Mouse (Mus musculus): Measurements from ENCODE around the gene Il23r. TPM values are rescaled to one million over a fixed set of nuclear protein-coding genes. Genes with fewer than 3 reads are reported as not detected.

Il23r gene
- polyA plus RNA-seq, 1 experiment from 2014 or later, result not detected

DNA sequence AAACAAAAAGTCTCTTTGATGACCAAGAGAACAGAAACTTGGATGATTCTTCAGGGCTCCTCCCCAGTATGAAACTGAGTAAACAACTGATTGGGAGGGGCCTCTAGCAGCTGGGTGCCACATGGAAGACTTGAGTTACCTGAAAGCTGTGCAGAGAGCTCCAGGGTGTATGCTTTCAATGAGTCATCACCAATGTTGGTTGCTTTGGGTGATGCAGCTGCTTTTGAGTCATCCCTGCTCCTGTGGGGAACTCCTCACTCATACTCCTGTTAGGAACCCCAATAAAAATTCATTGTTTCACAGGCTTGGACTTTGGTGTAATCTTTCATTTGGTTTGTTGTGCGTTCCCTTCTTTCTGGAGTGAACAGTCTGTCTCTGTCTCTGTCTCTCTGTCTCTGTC, 32.2 kb downstream of the Il23r start:
- H3K27ac ChIP-seq, result no peak overlapping the region
- DNase-seq (ENCODE audit: low spot score), result no peak
- no peaks in the 10 kb centered on the region for H3K9me3 ChIP-seq
- 100% methylated on average over 1 of the region's 1 CpGs for WGBS
- H3K36me3 ChIP-seq, result no peaks in the 10 kb centered on the region
- no peaks in the 10 kb centered on the region for H3K27me3 ChIP-seq (ENCODE audit: insufficient read depth, poor library complexity, severe bottlenecking)
- H3K4me1 ChIP-seq, result no peaks in the 10 kb centered on the region
- H3K4me3 ChIP-seq, result no peak overlapping the region

DNA sequence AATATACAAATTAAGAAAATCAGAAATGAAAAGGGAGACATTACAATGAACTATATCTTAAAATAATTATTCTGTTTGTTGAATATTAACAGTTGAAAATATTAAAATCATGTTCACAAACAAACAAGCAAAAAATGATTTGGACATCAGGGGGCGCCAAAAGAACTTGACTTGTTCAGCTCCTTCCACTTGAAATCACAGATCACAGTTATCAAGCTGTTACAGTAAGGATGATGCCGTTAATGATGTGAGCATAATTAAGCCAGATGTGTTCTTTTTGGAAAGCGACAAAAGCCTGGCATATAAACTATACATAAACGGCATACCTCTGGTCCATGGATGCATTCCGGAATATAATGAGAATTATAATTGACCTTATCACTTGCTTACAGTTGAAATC, 40.3 kb downstream of the Il23r start:
- no peak for DNase-seq (ENCODE audit: low spot score)
- no peaks in the 10 kb centered on the region for H3K27me3 ChIP-seq (ENCODE audit: insufficient read depth, poor library complexity, severe bottlenecking)
- H3K4me3 ChIP-seq, result no peak overlapping the region
- no peaks in the 10 kb centered on the region for H3K4me1 ChIP-seq
- WGBS, result 53% methylated on average over 5 of the region's 5 CpGs
- no peaks in the 10 kb centered on the region for H3K9me3 ChIP-seq
- no peak overlapping the region for H3K27ac ChIP-seq
- no peaks in the 10 kb centered on the region for H3K36me3 ChIP-seq

- H3K27ac ChIP-seq, result no peak overlapping the region
- 68% methylated on average over 1 of the region's 1 CpGs for WGBS
- H3K27me3 ChIP-seq (ENCODE audit: insufficient read depth, poor library complexity, severe bottlenecking), result no peaks in the 10 kb centered on the region
- no peak for DNase-seq (ENCODE audit: low spot score)
- no peaks in the 10 kb centered on the region for H3K36me3 ChIP-seq
- no peak overlapping the region for H3K4me3 ChIP-seq
- no peaks in the 10 kb centered on the region for H3K9me3 ChIP-seq
- H3K4me1 ChIP-seq, result no peaks in the 10 kb centered on the region
Observed at GRCm38 (mm10) chr6:67445866-67446265, 45.8 kb downstream of the Il23r start.

- Histone ChIP-seq H3K27me3 (ENCODE audit: insufficient read depth, poor library complexity, severe bottlenecking) (no peaks in the 10 kb centered on the region), H3K27ac (no peak overlapping the region), H3K9me3 (no peaks in the 10 kb centered on the region), H3K4me1 (no peaks in the 10 kb centered on the region), H3K36me3 (no peaks in the 10 kb centered on the region), H3K4me3 (no peak overlapping the region)
- 83% methylated on average over 6 of the region's 6 CpGs for WGBS
- DNase-seq (ENCODE audit: low spot score), result no peak
Observed at GRCm38 (mm10) chr6:67443124-67443523, 48.5 kb downstream of the Il23r start.

DNA sequence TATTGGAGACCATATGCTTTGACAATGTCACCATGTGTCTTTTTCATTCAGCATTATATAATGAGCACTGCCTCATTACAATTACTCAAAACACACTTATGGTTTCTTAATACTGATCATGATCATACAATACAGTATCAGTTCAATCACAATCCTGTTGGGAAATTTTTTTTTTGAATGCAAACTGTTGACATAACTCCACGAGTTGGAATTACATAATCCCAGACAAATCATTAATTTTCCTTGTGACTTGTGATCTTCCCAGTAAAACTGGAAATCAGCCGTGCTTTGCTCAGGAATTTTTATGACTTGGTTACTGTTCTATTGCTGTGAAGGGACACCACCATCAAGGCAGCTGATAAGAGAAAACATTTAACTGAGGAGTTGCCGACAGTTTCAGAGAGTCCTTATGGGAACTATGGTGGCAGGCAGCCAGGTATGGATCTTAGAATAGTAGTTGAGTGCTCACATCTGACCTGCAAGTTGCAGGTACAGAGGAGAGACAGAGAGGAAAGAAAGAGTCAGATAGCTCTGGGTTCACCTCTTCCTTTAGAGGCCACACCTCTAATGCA, 53.8 kb downstream of the Il23r start:
- Histone ChIP-seq H3K36me3 (no peaks in the 10 kb centered on the region), H3K4me1 (no peaks in the 10 kb centered on the region), H3K27ac (no peak overlapping the region), H3K9me3 (no peaks in the 10 kb centered on the region), H3K27me3 (ENCODE audit: insufficient read depth, poor library complexity, severe bottlenecking) (no peaks in the 10 kb centered on the region), H3K4me3 (no peak overlapping the region)
- DNase-seq (ENCODE audit: low spot score), result no peak
- 61% methylated on average over 3 of the region's 3 CpGs for WGBS

DNA sequence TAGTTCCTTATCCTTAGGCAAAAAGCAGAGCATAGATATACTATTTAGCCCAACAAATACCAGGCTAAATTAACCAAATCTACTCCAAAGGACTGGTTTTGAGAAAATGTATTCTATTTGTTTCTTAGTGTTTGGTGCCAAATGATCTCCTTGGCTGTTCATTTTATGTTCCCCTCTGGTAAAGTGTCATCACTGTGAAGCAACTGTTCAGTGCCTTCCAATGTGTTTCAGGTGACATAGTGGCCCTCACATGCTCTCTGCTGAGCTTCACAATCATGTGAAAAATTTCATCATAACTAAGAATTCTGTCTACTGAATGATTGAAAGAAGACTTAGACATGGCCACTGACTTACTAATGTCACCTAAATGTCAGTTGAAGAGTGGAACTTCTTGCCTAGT, 54.6 kb downstream of the Il23r start:
- DNase-seq (ENCODE audit: low spot score), result no peak
- no peak overlapping the region for H3K27ac ChIP-seq

DNA sequence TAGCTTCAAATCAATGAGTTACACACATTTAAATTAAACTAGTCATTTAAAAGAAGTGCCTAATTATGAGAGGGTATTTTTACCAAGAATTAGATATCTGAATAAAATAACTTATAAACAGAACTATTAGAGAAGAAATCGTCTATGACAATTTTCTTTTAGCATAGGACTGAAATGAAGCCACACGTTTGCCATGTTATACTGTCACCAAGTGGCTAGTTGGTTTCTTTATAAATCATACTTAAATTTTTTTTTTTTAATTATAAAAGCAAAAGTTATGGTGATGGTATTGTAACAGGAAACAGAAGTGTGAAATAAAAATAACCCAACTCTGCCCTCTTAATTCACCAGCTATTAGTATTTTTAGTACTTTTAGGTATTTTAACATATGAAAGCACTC, 55.4 kb downstream of the Il23r start:
- H3K36me3 ChIP-seq, result no peaks in the 10 kb centered on the region
- 83% methylated on average over 2 of the region's 2 CpGs for WGBS
- no peak overlapping the region for H3K4me3 ChIP-seq

More for the DNA sequence above, 54.6 kb downstream of the Il23r start:
- no peak overlapping the region for H3K4me3 ChIP-seq
- H3K4me1 ChIP-seq, result no peaks in the 10 kb centered on the region
- H3K27me3 ChIP-seq (ENCODE audit: insufficient read depth, poor library complexity, severe bottlenecking), result no peaks in the 10 kb centered on the region
- no peaks in the 10 kb centered on the region for H3K9me3 ChIP-seq
- H3K36me3 ChIP-seq, result no peaks in the 10 kb centered on the region

GRCm38 (mm10) chr6:67435711-67436110, 55.9 kb downstream of the Il23r start:
- no peaks in the 10 kb centered on the region for H3K27me3 ChIP-seq (ENCODE audit: insufficient read depth, poor library complexity, severe bottlenecking)
- 84% methylated on average over 1 of the region's 1 CpGs for WGBS
- no peaks in the 10 kb centered on the region for H3K9me3 ChIP-seq
- H3K36me3 ChIP-seq, result no peaks in the 10 kb centered on the region
- H3K4me3 ChIP-seq, result no peak overlapping the region
- no peak for DNase-seq (ENCODE audit: low spot score)
- no peaks in the 10 kb centered on the region for H3K4me1 ChIP-seq
- H3K27ac ChIP-seq, result no peak overlapping the region

More for the DNA sequence above, 55.4 kb downstream of the Il23r start:
- DNase-seq (ENCODE audit: low spot score), result no peak
- Histone ChIP-seq H3K27me3 (ENCODE audit: insufficient read depth, poor library complexity, severe bottlenecking) (no peaks in the 10 kb centered on the region), H3K4me1 (no peaks in the 10 kb centered on the region), H3K27ac (no peak overlapping the region), H3K9me3 (no peaks in the 10 kb centered on the region)

DNA sequence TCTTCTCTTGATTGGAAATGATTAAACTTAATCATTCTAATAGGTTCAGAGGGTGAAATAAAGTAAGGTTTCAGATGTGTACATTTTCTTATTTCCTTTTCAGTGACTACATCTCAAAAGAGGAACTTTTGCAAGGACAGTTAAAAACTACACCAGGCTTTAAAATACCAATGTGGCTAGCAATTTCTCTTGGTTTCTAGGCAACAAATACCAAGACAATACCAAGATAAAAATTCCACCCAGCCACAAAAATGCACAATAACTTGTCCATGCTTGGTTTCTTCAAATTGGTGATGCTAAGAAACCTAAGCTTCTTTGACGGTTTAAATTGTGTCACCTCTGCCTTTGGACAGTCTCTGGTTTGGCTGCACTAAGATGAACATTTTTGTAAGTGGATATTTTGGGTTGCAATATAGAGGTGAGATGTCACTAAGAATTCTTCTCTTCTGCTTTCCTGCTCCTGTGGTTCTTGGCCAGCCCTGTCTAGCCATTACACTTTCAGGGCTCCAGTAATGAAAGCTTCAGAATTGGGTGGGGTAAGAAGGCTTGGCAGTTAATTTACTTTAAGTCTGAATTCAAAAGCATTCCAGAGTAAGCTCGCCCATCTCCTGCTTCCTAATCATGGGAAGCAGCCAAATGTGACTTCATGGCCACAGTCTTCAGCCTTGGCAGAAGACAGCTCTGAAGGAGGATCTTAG, 56.8 kb downstream of the Il23r start:
- Histone ChIP-seq H3K9me3 (no peaks in the 10 kb centered on the region), H3K4me1 (no peaks in the 10 kb centered on the region), H3K27me3 (ENCODE audit: insufficient read depth, poor library complexity, severe bottlenecking) (no peaks in the 10 kb centered on the region), H3K27ac (no peak overlapping the region), H3K4me3 (no peak overlapping the region), H3K36me3 (no peaks in the 10 kb centered on the region)
- WGBS, result 59% methylated on average over 2 of the region's 2 CpGs
- DNase-seq (ENCODE audit: low spot score), result no peak

GRCm38 (mm10) chr6:67431808-67432207, 59.8 kb downstream of the Il23r start:
- Histone ChIP-seq H3K36me3 (no peaks in the 10 kb centered on the region), H3K4me3 (no peak overlapping the region), H3K27ac (no peak overlapping the region), H3K9me3 (no peaks in the 10 kb centered on the region), H3K27me3 (ENCODE audit: insufficient read depth, poor library complexity, severe bottlenecking) (no peaks in the 10 kb centered on the region), H3K4me1 (no peaks in the 10 kb centered on the region)
- 76% methylated on average over 3 of the region's 3 CpGs for WGBS
- DNase-seq (ENCODE audit: low spot score), result no peak

DNA sequence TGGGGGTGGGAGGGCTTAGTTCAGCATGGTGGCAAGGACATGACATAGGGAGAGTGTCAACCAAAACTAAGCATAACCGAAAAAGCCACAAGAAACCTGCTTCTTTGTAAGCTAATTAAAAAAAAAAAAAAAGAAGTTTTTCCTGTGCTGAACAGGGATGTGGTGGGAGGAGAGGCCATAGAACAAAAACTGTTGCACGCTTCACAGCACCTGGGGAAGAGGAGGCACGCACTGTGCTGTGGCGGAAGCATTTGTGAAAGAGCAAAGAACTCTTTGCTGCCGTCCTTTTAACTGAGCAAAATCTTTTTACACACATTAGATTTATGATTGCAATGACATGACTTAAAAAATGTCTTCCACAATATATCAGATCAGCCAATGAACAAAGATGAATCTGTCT, 69.9 kb downstream of the Il23r start:
- Histone ChIP-seq H3K4me1 (no peaks in the 10 kb centered on the region), H3K27ac (no peak overlapping the region)

DNA sequence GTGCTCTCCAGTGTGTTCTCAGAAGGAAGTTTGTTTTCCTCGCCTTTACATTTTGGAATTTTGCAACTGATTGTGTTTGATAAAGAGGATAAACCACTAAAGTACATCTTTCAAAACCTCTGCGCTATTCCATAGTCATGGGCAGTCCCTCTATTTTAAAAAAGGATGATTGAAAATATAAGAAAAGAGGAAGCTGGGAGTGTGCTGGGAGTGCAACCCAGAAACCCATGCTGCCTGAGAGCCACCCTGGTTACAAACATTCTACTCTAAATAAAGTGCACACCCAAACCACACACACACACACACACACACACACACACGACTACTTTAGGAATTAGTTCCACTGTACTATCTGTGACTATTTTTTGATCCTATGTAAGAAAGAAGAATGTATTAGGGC, 75.1 kb downstream of the Il23r start:
- 69% methylated on average over 3 of the region's 3 CpGs for WGBS
- H3K9me3 ChIP-seq, result no peaks in the 10 kb centered on the region
- H3K4me3 ChIP-seq, result no peak overlapping the region
- H3K27me3 ChIP-seq (ENCODE audit: insufficient read depth, poor library complexity, severe bottlenecking), result no peaks in the 10 kb centered on the region
- no peaks in the 10 kb centered on the region for H3K4me1 ChIP-seq
- H3K36me3 ChIP-seq, result no peaks in the 10 kb centered on the region
- H3K27ac ChIP-seq, result no peak overlapping the region
- no peak for DNase-seq (ENCODE audit: low spot score)

More for the DNA sequence above, 69.9 kb downstream of the Il23r start:
- 86% methylated on average over 5 of the region's 5 CpGs for WGBS
- H3K36me3 ChIP-seq, result no peaks in the 10 kb centered on the region
- no peaks in the 10 kb centered on the region for H3K9me3 ChIP-seq
- no peaks in the 10 kb centered on the region for H3K27me3 ChIP-seq (ENCODE audit: insufficient read depth, poor library complexity, severe bottlenecking)
- no peak overlapping the region for H3K4me3 ChIP-seq
- no peak for DNase-seq (ENCODE audit: low spot score)

- Histone ChIP-seq H3K27ac (no peak overlapping the region), H3K9me3 (no peaks in the 10 kb centered on the region), H3K4me1 (no peaks in the 10 kb centered on the region), H3K36me3 (no peaks in the 10 kb centered on the region), H3K27me3 (ENCODE audit: insufficient read depth, poor library complexity, severe bottlenecking) (no peaks in the 10 kb centered on the region), H3K4me3 (no peak overlapping the region)
- DNase-seq (ENCODE audit: low spot score), result no peak
- WGBS, result 88% methylated on average over 5 of the region's 5 CpGs
Observed at GRCm38 (mm10) chr6:67415276-67415675, 76.4 kb downstream of the Il23r start.

DNA sequence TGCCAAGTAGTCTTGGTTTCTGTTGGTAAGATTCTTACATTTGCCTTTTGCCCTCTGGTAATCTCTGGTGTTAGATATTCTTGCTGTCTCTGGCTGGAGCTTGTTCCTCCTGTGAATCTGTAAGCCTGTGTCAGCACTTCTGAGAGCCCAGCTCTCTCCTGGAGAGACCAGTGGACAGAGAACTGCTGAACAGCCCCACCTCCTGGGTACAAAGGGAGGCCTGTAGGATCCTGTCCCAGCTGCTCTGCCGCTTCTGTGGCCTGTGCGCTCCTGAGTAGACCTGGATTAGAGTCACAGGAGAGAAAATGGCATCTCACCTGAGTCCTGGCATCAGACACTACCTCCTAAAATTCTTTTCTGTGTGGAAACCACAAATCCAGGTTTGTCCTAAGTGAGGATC, 78.3 kb downstream of the Il23r start:
- H3K4me3 ChIP-seq, result no peak overlapping the region
- H3K27me3 ChIP-seq (ENCODE audit: insufficient read depth, poor library complexity, severe bottlenecking), result no peaks in the 10 kb centered on the region
- no peak overlapping the region for H3K27ac ChIP-seq
- DNase-seq (ENCODE audit: low spot score), result no peak
- H3K4me1 ChIP-seq, result no peaks in the 10 kb centered on the region
- no peaks in the 10 kb centered on the region for H3K9me3 ChIP-seq
- no peaks in the 10 kb centered on the region for H3K36me3 ChIP-seq
- 70% methylated on average over 2 of the region's 2 CpGs for WGBS
